Mouse (Mus musculus): ENCODE measurements around the gene Lcor. TPM values are rescaled to one million over a fixed set of nuclear protein-coding genes. Genes with fewer than 3 reads are reported as not detected.

Gene Lcor
- 10 to 100 TPM; 11.4 to 11.7 TPM for total RNA-seq (2021)

DNA sequence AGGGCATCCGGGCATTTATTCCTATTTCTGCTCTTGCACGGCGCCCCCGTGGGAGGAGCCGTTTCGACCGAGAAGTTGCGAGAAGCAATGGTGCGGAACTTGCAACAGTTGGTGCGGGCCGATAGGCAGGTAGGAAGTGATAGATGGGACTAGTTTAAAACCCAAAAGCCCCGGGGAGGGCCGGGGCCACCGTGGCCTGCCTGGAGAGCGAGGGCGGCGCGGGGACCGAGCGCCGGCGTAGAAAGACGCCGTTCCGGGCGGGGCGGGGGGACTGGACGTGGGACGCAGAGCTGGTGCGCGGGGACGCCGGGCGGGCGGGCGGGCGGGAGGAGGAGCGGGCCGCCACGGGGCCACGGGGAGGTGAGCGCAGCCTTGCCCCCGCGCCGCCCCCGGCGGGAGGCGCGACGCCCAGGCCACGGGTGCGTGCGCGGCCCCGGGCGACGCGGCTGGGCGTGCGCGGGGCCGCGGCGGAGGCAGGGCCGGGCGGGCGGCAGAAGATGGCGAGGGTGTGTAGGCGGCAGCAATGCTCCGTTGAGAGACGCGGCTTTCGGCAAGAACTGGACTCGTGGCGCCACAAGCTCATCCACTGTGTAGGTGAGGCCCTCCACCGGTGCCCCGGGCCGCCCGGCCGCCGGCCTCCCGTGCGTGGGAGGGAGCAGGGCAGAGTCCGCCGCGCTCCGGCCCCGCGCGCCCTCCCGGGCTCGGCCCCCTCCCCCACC is at the start of gene Lcor:
Gene Lcor (plus strand): TSS at position 448 of the 719 bp plus-strand sequence.
- peak; percentile 81 to 93 for DNase-seq
- intact Hi-C loops (cut with DNase I): loop anchor here (5.0 kb wide), 2 partner anchors 140 to 165 kb away; no protein-coding TSS in a partner anchor

GRCm38 (mm10) chr19:41435366-41435765 is 47.1 kb upstream of the Lcor start:
- intact Hi-C loops (cut with DNase I): no loop called here

DNA sequence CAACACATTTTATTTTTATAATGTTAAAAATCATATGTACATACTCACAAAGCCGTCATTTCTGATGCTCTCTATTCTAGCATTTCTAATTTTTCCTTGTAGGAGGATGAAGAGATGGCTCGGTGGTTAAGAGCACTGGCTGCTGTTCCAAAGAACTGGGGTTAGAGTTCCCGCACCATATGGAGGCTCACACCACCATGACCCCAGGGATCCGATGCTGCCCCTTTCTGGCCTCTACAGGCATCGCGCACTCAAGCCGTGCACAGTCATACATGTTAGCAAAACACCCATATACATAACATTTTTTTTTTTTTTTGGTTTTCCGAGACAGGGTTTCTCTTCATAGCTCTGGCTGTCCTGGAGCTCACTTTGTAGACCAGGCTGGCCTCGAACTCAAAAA is 46.0 kb upstream of the Lcor start:
- DNase-seq: no peak
- intact Hi-C loops (cut with DNase I): no loop called here

More at GRCm38 (mm10) chr19:41435366-41435765, 47.1 kb upstream of the Lcor start:
- no peak for DNase-seq

DNA sequence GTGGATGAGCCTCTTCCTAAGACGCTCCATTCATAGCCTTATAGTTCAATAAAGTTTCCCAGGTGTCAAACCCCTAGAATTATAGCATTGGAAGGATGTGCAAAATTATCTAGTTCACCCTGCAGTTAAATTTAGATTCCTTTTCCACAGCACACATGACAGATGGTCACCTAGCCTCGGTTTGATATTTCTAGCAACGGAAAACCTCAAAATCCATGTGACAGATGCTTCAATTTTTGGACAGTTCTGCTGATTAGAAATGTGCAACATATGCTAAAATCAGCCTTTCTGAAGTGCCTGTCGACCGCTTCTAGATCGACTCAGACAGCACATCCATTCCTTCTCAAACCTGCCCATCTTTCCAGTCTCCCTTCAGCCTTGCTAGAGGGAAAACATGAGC is 43.5 kb upstream of the Lcor start:
- intact Hi-C loops (cut with DNase I): no loop called here
- no peak for DNase-seq

DNA sequence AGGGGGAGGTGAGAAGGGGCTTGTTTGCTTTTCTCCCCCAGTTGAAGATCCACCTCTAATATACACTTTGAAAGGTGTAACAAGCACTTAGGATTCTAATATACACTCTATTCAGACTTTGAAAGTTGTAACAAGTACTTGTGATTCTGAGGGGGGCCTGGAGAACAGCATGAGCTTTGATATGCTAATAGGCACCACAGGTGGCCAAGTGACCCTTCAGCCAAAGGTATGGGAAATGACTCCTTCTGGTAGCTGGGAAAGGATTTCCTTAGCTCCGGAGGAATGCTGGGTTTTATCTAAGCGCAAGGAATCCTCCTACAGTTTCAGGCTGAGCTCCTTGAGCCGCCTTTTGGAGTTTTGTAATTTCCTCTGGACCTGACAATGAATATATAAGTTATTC is 41.0 kb upstream of the Lcor start:
- intact Hi-C loops (cut with DNase I): loop anchor here (10.0 kb wide), 1 partner anchor 127 kb away; no protein-coding TSS in a partner anchor
- no peak for DNase-seq

- DNase-seq: no peak
- intact Hi-C loops (cut with DNase I): loop anchor here (10.0 kb wide), 1 partner anchor 127 kb away; no protein-coding TSS in a partner anchor
Measured at GRCm38 (mm10) chr19:41441911-41442607, 40.4 kb upstream of the Lcor start.

DNA sequence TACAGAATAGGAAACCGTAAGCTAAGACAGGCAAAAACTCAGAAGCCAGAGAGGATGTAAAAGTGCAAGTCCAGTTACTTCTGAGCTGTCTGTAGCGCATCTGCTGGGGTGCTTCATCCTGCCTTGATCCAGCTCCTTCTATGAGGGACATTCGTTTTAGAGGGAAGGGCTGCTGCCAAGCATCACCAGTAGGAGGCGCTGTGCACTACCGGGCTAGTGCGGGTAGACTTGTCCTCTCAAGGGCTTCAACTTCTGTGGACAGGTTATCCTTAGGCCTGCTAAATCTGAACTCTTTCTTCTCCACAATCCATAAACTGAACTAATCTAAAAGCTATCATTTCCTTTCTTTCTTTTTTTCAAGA is 39.8 kb upstream of the Lcor start:
- peak; percentile 42 to 68 for DNase-seq
- intact Hi-C loops (cut with DNase I): loop anchor here (10.0 kb wide), 1 partner anchor 128 kb away; no protein-coding TSS in a partner anchor

GRCm38 (mm10) chr19:41444491-41444890 is 37.9 kb upstream of the Lcor start:
- DNase-seq: no peak
- intact Hi-C loops (cut with DNase I): loop anchor here (10.0 kb wide), 1 partner anchor 130 kb away; no protein-coding TSS in a partner anchor

DNA sequence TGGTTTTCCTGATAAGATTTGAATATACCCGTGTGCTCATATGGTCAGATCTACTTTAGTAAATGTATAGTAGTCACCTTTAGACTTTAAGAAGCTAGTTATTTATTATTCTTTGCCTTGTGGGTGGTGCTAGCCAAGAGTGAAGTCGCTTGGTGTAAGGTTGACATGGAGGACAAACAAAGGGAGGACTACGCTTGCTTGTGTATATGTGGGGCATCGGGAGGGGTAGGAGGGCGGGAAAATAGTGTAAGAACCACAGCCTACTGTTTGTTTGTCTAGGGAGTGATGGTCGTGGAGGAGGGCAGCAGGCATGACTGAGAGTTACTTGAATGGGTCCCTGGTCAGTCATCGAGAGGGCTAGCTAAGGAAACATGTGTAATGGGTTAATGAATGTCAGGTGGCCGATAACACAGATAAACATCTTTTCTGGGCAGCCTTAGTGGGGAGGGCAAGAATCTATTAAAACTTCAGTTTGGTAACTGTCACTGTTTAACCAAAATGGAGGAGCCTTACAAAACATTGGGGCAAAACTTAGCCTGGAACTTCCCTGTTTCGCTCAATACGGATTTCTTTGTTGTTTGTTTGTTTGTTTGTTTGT is 37.3 kb upstream of the Lcor start:
- no peak for DNase-seq
- intact Hi-C loops (cut with DNase I): loop anchor here (10.0 kb wide), 1 partner anchor 130 kb away; no protein-coding TSS in a partner anchor

DNA sequence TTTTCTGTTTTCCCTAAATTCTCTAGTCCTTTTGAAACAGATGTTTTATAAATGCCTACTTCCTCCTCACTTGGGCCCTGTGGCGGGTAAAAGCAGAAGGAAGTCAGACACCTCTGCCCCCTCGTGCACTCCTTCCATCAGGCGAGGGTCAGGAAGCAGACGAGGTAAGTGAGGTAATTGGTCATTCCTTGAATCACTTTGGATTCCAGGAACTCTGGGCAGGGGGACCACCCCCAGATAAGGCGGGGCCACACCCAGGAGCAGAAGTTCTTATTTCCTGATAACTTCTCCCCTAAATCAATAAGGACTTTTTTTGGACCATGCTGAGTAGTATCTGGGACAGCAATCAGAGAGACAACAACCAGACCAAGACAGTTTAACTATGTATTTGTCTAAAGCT is 36.7 kb upstream of the Lcor start:
- DNase-seq: no peak
- intact Hi-C loops (cut with DNase I): loop anchor here (10.0 kb wide), 1 partner anchor 131 kb away; no protein-coding TSS in a partner anchor

DNA sequence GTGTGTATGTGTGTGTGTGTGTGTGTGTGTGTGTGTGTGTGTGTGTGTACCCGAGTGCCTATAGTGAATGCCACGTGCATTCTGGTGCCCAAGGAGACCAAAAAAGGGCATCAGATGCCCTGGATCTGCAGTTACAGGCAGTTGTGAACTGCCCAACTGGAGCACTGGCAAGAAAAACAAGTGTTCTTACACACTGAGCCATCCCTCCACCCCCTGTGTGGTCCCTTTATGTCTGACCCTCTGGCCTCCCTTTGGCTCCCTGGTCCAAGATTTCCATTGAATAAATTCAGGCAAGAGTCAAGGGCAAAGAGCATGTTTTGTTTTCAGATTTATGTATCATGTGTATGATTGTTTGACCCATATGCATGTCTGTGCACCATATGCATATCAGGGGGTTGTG is 35.3 kb upstream of the Lcor start:
- intact Hi-C loops (cut with DNase I): loop anchor here (10.0 kb wide), 1 partner anchor 132 kb away; no protein-coding TSS in a partner anchor
- no peak for DNase-seq

- no peak for DNase-seq
- intact Hi-C loops (cut with DNase I): loop anchor here (10.0 kb wide), 1 partner anchor 133 kb away; no protein-coding TSS in a partner anchor
Measured at GRCm38 (mm10) chr19:41447760-41448159, 34.7 kb upstream of the Lcor start.

- no peak for DNase-seq
- intact Hi-C loops (cut with DNase I): loop anchor here (10.0 kb wide), 1 partner anchor 135 kb away; no protein-coding TSS in a partner anchor
Measured at GRCm38 (mm10) chr19:41449415-41450075, 32.9 kb upstream of the Lcor start.

GRCm38 (mm10) chr19:41452166-41452565 is 30.3 kb upstream of the Lcor start:
- intact Hi-C loops (cut with DNase I): no loop called here

GRCm38 (mm10) chr19:41454601-41455000 is 27.8 kb upstream of the Lcor start:
- intact Hi-C loops (cut with DNase I): no loop called here

More at GRCm38 (mm10) chr19:41452166-41452565, 30.3 kb upstream of the Lcor start:
- no peak for DNase-seq

DNA sequence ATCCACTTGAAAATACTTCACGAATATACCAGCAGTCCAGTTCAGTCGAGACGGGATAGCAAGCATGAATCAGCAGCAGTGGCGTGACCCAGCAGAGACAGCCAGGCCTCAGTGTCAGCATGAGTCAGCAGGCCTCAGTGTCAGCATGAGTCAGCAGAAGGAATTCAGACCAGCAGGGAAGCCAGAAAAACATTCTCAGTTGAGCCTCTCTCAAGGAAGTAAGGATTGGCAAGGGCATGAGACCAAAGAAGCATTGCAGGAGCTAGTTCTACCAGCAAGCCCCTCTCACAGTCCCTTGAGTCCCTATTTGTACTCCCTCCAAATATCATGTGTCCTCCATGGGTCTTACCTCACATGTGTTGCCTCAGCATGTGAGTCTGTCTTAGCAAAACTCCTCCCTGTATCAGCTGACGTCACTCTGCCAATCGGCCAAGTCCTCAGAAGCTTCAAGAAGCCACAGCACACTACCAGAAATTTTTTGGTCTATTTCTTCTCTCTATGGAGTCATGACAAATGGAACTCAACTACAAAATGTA is 27.3 kb upstream of the Lcor start:
- intact Hi-C loops (cut with DNase I): no loop called here

More at GRCm38 (mm10) chr19:41454601-41455000, 27.8 kb upstream of the Lcor start:
- DNase-seq: no peak

GRCm38 (mm10) chr19:41457181-41457580 is 25.3 kb upstream of the Lcor start:
- intact Hi-C loops (cut with DNase I): no loop called here
- DNase-seq: no peak

More for the DNA sequence above, 27.3 kb upstream of the Lcor start:
- no peak for DNase-seq

- DNase-seq: no peak
Measured at GRCm38 (mm10) chr19:41462166-41462735, 20.2 kb upstream of the Lcor start.

DNA sequence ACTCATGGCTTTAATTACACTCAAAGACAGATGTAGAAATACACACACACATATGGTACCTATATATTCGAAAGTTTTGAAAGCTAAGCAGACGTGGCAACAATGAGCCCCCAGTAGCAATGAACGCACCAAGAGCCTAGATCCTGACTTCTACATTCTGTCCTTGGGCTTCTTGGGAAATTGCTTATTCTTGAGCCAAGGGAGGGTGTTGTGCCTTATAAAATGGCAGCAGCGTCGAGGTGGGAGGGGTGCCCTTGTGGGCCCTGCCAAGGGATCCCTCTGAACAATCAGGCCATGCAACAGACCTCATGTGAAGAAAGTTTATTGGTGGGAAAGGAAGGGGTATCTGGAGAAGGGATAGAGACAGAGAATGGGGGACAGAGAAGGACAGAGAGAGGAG is 18.6 kb upstream of the Lcor start:
- intact Hi-C loops (cut with DNase I): no loop called here
- no peak for DNase-seq

More at GRCm38 (mm10) chr19:41462166-41462735, 20.2 kb upstream of the Lcor start:
- intact Hi-C loops (cut with DNase I): no loop called here

DNA sequence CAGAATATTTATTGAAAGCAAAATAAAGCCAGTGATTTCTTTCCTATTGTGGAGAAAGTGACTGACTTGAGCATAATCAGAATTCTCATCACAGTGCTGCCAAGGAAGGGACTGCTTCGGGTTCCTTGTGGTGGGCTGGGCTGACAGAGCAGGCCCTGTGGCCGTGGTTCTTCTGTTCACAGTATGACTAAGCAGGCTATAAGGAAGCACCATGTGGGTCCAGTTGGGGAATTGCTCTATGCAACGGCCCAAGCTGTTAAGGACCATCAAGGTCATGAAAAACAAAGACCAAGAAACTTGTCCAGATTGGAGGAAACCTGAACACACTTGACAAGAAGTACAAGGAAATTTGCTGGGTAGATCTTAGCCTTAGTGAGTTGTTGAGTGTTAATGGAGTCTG is 16.0 kb upstream of the Lcor start:
- DNase-seq: no peak
- intact Hi-C loops (cut with DNase I): no loop called here

All from heart, postnatal 36 days (tissue).